Mouse (Mus musculus): ENCODE measurements around the gene Atp1a3.

Gene Atp1a3

DNA sequence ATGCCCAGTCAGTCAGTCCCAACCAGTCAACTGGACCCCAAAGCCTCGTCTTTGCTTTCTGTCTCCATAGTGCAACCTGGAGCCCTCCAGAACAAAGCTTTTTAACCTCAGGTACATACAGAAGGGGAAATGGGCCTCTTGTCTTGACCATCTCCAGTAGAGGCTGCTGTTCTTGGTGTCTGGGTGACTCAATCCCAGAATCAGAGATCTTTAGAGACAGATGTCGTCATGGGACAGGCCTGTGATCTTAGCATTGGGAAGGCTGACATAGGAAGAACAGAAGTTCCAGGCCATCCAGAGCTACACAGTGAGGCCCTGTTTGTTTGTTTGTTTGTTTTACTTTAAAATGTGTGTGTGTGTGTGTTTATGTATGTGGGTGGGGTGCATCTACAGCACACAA is 41.5 kb downstream of the Atp1a3 start:
- no peak for DNase-seq

DNA sequence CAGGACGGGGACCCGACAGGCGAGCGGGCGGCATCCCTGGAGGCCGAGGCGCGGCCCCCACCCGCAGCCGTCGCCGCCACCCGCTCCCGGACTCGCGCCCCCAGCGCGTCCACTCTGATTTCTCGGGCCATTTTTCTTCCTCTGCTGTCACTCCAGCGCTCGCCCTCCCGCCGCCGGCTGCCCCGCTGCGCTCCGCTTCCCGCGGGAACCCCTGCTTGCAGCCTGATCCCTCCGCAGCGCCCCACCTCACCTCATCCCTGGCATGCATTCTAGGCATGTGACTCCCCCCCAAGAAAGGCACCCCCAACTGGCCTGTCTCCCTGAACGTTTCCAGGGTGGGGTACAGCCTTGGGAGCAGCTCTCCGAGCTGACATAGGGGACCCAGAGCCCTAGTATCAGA is 50.5 kb downstream of the Atp1a3 start:
- no peak for DNase-seq

DNA sequence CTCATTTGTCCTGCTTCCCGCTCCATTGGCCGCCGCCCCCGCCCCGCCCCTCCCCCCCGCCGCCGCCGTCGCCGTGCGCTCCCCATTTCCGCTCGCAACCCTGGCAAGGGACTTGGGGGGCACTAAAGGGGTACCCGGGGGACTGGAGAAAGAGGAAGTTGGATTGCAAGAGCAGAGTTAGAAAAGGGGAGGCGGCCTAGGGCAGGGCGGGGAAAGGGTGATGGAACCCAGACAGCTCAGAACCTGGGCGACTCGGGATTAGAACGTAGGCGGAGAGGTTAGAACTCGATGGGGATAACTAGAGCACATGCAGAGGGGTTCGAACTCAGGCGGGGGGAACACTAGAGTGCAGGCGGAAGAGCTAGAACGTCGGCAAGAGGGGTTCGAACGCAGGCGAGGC is 51.3 kb downstream of the Atp1a3 start:
- DNase-seq = no peak

DNA sequence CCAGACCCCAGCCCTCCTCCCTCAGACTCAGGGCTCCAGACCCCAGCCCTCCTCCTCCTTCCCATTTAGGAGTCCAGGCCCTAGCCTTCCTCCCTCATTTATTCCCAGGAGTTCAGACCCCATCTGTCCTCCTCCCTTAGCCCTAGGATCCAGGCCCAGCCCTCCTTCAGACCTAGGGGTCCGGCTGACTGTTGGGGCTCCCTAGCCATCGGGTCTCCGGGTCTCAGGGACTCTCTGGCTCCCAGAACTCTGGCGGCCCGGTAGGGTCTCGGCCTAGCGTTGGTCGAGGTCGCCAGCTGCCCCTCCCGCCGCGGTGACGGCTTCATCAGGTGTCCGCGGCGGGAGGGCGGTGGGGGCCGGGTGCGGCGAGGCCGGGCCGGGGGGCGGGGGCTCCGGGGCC is 51.8 kb downstream of the Atp1a3 start:
- no peak for DNase-seq

DNA sequence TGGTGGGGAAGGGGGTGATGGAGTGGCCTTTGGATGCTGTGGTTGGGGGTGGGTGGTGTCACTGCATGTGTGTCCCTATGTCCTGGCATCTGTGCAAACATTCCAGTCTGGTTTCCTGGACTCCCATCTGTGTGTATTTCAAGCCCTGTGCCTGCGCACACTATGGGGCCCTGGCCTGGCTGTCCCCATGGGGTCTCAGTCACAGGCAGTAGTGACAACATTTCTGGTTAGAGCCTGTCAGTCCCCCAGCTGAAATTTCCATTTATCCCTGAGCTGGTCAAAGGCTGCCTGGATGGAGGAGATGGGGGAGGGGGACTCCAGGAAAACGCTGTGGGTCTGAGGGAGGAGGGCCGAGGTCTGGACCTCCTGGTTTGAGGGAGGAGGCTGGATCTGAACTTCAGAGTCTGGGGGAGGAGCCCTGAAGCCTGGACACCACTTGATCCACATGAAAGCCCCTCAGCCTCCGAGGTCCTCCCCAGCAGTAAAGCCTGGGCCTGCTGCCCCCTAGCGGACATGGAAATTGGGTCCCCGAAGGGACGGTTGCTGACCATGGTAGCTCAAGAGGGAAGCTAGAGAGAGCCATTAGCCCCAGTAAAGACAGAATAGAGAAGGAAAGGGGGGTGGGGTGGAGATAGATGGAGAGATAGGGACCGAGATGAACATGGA is 55.7 kb downstream of the Atp1a3 start:
- peak; percentile 26 to 64 for DNase-seq

DNA sequence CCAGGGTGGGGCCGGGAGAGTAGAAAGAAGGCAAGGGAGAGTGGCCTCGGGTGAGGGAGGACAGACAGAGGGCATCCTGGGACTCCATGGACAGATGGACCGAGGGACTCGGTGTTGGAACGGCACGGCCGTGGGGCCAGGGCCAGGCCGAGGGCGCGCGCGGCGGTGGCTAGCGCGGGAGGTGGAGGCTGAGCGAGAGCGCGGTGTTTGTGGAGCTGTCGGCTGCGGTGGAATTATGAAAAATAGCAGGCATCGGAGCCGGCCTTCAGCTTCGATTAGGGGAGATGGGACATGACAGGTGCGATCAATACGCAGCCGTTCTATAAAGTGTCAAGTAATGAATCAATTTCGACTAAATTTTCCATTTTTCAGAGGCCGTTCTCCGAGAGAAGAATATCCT is 57.0 kb downstream of the Atp1a3 start:
- DNase-seq = no peak

DNA sequence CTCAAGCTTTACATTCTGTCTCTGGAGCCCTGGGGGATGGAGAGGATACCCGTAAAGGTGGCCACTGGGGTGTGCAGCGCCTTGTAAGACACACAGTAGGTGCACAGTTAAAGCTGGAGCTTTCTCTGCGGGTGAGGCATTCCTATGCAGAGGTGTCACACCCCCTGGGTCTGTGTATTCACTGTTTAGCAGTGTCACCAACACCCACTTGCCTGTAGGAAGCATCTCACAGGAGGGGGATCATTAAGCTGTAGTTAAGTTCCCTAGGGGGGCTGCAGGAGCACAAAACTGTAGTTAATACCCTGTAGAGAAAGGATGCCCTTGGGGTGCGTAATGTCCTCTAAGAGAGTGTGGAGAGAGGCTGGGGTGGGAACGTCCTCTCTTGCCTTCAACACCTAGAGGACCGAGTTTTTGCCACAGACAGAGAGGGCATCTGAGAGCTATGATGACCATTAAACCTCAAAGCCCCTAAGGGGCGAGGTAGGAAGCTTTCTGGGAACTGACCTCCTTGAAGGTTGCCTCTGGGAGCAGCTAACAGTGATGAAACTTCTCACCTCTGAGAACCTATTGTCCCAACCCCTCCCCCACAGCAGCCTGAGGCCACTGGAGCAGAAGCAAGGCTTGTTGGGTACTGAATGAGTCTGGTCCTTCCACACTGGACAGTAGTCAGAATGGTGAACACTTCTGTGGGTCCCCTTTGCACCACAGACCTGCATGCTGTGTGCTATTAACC is 58.3 kb downstream of the Atp1a3 start:
- no peak for DNase-seq

DNA sequence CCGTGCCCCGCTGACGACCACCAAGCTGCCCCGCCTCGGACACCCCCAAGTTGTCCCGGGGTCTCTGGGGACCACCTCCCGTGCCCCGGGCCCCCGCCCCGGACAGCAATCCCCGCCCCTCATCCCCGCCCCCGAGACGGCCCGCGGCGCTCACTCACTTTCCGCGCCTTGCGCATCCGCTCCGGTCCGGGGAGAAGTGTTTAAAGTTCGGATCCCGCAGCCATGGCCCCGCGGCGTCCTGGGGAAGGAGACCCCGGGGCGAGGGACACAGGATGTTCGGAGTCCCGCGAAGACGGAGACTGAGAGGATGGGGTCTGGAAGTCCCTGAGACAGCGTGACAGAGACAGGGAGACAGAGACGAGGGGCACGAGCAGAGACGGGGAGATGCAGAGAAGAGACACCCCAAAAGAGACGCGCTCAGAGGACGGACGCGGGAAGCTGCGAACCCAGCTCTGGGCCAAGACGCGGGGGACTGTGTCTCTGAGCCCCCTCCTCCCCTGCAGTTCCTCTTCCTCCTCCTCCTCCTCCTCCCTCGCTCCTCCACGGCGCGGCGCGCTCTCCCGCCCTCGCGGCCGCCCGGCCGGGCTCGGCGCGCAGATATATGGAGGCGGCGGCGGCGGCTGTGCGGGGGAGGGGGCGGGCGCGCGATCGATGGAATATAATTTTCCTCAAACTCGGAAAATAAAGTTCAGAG is 61.4 kb downstream of the Atp1a3 start, which contains the start of gene Gm4881:
Gene Gm4881 (minus strand): TSS at position 238 of the 694 bp plus-strand sequence.
- DNase-seq = no peak

DNA sequence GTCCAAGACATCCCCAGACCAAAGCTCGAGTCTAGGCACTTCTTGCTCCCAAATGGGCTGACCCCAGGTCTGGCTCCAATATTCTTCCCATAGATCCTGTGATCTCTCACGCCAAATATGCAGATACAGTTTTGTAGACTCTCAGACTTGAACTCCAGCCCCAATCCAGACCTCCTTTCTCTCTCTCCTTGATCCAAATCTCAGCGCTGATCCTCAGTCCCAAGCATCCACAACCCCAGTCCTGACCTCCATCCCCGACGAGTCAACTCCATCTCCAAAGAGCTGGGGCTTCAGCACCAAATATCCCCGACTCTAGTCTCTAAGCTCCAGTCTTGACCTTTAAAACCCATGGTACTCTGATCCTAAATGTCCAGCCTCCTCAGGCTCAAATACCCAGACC is 62.1 kb downstream of the Atp1a3 start:
- no peak for DNase-seq

DNA sequence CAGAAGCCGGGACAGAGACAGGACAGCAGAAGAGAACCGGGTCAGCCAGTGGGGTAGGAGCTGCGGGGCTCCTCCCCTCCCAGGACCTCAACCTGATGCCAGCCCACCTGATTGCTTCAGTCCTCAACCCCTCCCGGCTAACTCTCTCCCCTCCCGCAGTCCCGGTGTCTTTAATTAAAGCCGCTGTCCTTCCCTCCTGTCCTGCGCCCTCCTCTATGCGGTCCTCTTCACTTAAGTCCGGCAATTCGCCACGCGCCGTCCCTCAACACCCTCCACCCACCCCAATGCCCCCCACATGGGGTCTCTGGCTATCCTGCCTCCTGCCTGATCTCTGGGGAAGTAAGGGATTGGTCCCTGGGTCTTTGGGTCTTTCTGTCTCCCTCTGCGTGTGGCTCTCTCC is 74.1 kb downstream of the Atp1a3 start:
- DNase-seq = no peak

DNA sequence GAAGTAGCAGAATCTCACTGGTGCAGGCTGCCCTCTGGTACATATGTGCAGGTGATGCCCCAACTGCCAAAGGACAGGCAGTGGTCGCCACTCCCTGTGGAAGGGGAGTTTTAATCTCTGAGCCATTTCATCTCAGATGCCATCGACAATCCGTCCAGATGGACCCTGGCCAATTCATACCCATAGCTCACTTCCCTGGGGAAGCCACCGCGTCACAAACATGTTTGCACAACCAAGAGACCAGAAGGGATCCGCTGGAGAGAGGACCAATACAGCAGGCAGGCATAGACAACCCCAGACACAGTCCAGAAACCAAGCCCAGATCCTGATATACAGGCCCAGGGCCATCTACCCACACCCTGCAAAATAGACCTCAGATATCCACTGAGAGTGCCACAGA is 75.3 kb downstream of the Atp1a3 start:
- no peak for DNase-seq
